Mouse (Mus musculus) ES-CJ7 (cell line): ENCODE measurements around the gene Gm10203.

Experiments used
- DNase-seq: peaks from one replicate; pipeline ENCODE4 v3.0.0; 2011; ENCODE audit warnings: low read depth, low spot score

Gm10203 gene

DNA sequence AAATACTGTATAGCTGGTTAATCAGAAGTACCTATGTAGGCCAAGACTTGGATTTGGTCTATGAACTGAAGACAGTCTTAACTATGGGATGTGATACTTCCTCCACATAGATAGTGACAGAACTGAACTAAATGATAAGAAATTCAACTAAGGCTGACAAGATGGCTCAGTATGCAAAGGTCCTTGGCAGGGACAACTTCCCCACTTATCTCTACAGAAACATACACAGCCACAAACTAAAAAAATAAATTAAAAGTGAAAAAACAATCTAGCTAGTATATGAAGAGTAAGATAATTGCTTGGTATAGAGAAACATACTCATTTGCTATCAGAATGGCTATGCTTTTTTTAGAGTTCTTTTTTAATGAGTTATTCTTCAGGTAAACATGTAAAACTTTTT lies 49.1 kb downstream of the Gm10203 start:
- DNase-seq = no peak
